Mouse (Mus musculus): Measurements from ENCODE around the gene Dab2ip. TPM values are rescaled to one million over a fixed set of nuclear protein-coding genes. Genes with fewer than 3 reads are reported as not detected.

The Dab2ip gene
- polyA plus RNA-seq, 1 experiment from 2014 or later, result 9.1 TPM

GRCm38 (mm10) chr2:35596796-35597195, 38.7 kb downstream of the Dab2ip start:
- no peak for ATAC-seq
- 70% methylated on average over 4 of the region's 4 CpGs for WGBS (ENCODE audit: insufficient replicate concordance)
- H3K36me3 ChIP-seq (replicated peaks; ENCODE audit: insufficient read depth, low read length), result no peaks in the 10 kb centered on the region
- no peak for TF ChIP-seq EP300 (IDR thresholded peaks at IDR 0.05; ENCODE audit: low read depth)
- TF ChIP-seq CTCF (IDR thresholded peaks at IDR 0.05; ENCODE audit: low read depth), result no peak
- H3K27ac ChIP-seq (ENCODE audit: low read depth), result no peak overlapping the region
- DNase-seq, result no peak
- H3K9ac ChIP-seq (replicated peaks), result no peak overlapping the region
- no peaks in the 10 kb centered on the region for H3K9me3 ChIP-seq (ENCODE audit: low read length)
- H3K4me1 ChIP-seq (ENCODE audit: insufficient read depth), result peaks cover 4% of the 10 kb centered on the region; the same call in 1 of the 2 replicates
- H3K27me3 ChIP-seq (ENCODE audit: insufficient read depth, low read length), result no peaks in the 10 kb centered on the region
- no peak overlapping the region for H3K4me2 ChIP-seq (ENCODE audit: low read depth, low read length)
- H3K4me3 ChIP-seq (ENCODE audit: low read depth, low read length), result no peak overlapping the region

- Histone ChIP-seq H3K27me3 (ENCODE audit: insufficient read depth, low read length) (no peaks in the 10 kb centered on the region), H3K4me1 (ENCODE audit: insufficient read depth) (peaks cover 4% of the 10 kb centered on the region; the same call in 1 of the 2 replicates), H3K9ac (replicated peaks) (no peak overlapping the region), H3K36me3 (replicated peaks; ENCODE audit: insufficient read depth, low read length) (no peaks in the 10 kb centered on the region), H3K4me2 (ENCODE audit: low read depth, low read length) (no peak overlapping the region), H3K27ac (ENCODE audit: low read depth) (no peak overlapping the region), H3K9me3 (ENCODE audit: low read length) (no peaks in the 10 kb centered on the region), H3K4me3 (ENCODE audit: low read depth, low read length) (no peak overlapping the region)
- no peak for DNase-seq
- no peak for ATAC-seq
- WGBS (ENCODE audit: insufficient replicate concordance), result 69% methylated on average over 3 of the region's 3 CpGs
- no peak for TF ChIP-seq CTCF (IDR thresholded peaks at IDR 0.05; ENCODE audit: low read depth)
- TF ChIP-seq EP300 (IDR thresholded peaks at IDR 0.05; ENCODE audit: low read depth), result no peak
These were observed 40.8 kb downstream of the Dab2ip start for GRCm38 (mm10) chr2:35598819-35599218.

- Histone ChIP-seq H3K4me2 (ENCODE audit: low read depth, low read length) (no peak overlapping the region), H3K27me3 (ENCODE audit: insufficient read depth, low read length) (no peaks in the 10 kb centered on the region), H3K27ac (ENCODE audit: low read depth) (no peak overlapping the region), H3K4me1 (ENCODE audit: insufficient read depth) (no peaks in the 10 kb centered on the region), H3K4me3 (ENCODE audit: low read depth, low read length) (no peak overlapping the region), H3K36me3 (replicated peaks; ENCODE audit: insufficient read depth, low read length) (no peaks in the 10 kb centered on the region), H3K9ac (replicated peaks) (no peak overlapping the region), H3K9me3 (ENCODE audit: low read length) (no peaks in the 10 kb centered on the region)
- ATAC-seq (no peak), DNase-seq (no peak)
- TF ChIP-seq EP300 (IDR thresholded peaks at IDR 0.05; ENCODE audit: low read depth) (no peak), CTCF (IDR thresholded peaks at IDR 0.05; ENCODE audit: low read depth) (peak; percentile 20; the same call in 1 of the 2 replicates)
- 62% methylated on average over 3 of the region's 3 CpGs for WGBS (ENCODE audit: insufficient replicate concordance)
These were observed 43.6 kb downstream of the Dab2ip start for GRCm38 (mm10) chr2:35601665-35602064.

GRCm38 (mm10) chr2:35607476-35607875, 49.4 kb downstream of the Dab2ip start:
- ATAC-seq, result no peak

GRCm38 (mm10) chr2:35608856-35609255, 50.8 kb downstream of the Dab2ip start:
- no peak overlapping the region for H3K27ac ChIP-seq (ENCODE audit: low read depth)
- WGBS (ENCODE audit: insufficient replicate concordance), result 64% methylated on average over 7 of the region's 7 CpGs

More at GRCm38 (mm10) chr2:35607476-35607875, 49.4 kb downstream of the Dab2ip start:
- DNase-seq, result no peak
- Histone ChIP-seq H3K27ac (ENCODE audit: low read depth) (no peak overlapping the region), H3K4me3 (ENCODE audit: low read depth, low read length) (no peak overlapping the region), H3K36me3 (replicated peaks; ENCODE audit: insufficient read depth, low read length) (no peaks in the 10 kb centered on the region), H3K9me3 (ENCODE audit: low read length) (no peaks in the 10 kb centered on the region), H3K4me2 (ENCODE audit: low read depth, low read length) (no peak overlapping the region), H3K27me3 (ENCODE audit: insufficient read depth, low read length) (no peaks in the 10 kb centered on the region), H3K4me1 (ENCODE audit: insufficient read depth) (peaks cover 5% of the 10 kb centered on the region), H3K9ac (replicated peaks) (no peak overlapping the region)
- no peak for TF ChIP-seq CTCF (IDR thresholded peaks at IDR 0.05; ENCODE audit: low read depth)
- no peak for TF ChIP-seq EP300 (IDR thresholded peaks at IDR 0.05; ENCODE audit: low read depth)
- 73% methylated on average over 8 of the region's 8 CpGs for WGBS (ENCODE audit: insufficient replicate concordance)

GRCm38 (mm10) chr2:35609317-35609716, 51.3 kb downstream of the Dab2ip start:
- H3K27me3 ChIP-seq (ENCODE audit: insufficient read depth, low read length), result no peaks in the 10 kb centered on the region
- H3K4me3 ChIP-seq (ENCODE audit: low read depth, low read length), result no peak overlapping the region
- no peaks in the 10 kb centered on the region for H3K36me3 ChIP-seq (replicated peaks; ENCODE audit: insufficient read depth, low read length)
- TF ChIP-seq EP300 (IDR thresholded peaks at IDR 0.05; ENCODE audit: low read depth), result no peak
- peak; percentile 44 for TF ChIP-seq CTCF (IDR thresholded peaks at IDR 0.05; ENCODE audit: low read depth)
- WGBS (ENCODE audit: insufficient replicate concordance), result 38% methylated on average over 9 of the region's 9 CpGs
- DNase-seq (no peak), ATAC-seq (no peak)
- no peak overlapping the region for H3K9ac ChIP-seq (replicated peaks)
- H3K4me2 ChIP-seq (ENCODE audit: low read depth, low read length), result no peak overlapping the region
- no peaks in the 10 kb centered on the region for H3K9me3 ChIP-seq (ENCODE audit: low read length)
- peaks cover 11% of the 10 kb centered on the region for H3K4me1 ChIP-seq (ENCODE audit: insufficient read depth)
- no peak overlapping the region for H3K27ac ChIP-seq (ENCODE audit: low read depth)

More at GRCm38 (mm10) chr2:35608856-35609255, 50.8 kb downstream of the Dab2ip start:
- ATAC-seq, result no peak
- Histone ChIP-seq H3K4me2 (ENCODE audit: low read depth, low read length) (no peak overlapping the region), H3K9me3 (ENCODE audit: low read length) (no peaks in the 10 kb centered on the region), H3K27me3 (ENCODE audit: insufficient read depth, low read length) (no peaks in the 10 kb centered on the region), H3K9ac (replicated peaks) (no peak overlapping the region), H3K36me3 (replicated peaks; ENCODE audit: insufficient read depth, low read length) (no peaks in the 10 kb centered on the region), H3K4me3 (ENCODE audit: low read depth, low read length) (no peak overlapping the region), H3K4me1 (ENCODE audit: insufficient read depth) (peaks cover 8% of the 10 kb centered on the region)
- DNase-seq, result no peak
- TF ChIP-seq EP300 (IDR thresholded peaks at IDR 0.05; ENCODE audit: low read depth), result no peak
- TF ChIP-seq CTCF (IDR thresholded peaks at IDR 0.05; ENCODE audit: low read depth), result no peak
